Mouse (Mus musculus): Measurements from ENCODE around the gene Mtif3. TPM values are rescaled to one million over a fixed set of nuclear protein-coding genes. Genes with fewer than 3 reads are reported as not detected.

Gene Mtif3
- polyA plus RNA-seq, 2 experiments = 6.1 to 13.7 TPM

DNA sequence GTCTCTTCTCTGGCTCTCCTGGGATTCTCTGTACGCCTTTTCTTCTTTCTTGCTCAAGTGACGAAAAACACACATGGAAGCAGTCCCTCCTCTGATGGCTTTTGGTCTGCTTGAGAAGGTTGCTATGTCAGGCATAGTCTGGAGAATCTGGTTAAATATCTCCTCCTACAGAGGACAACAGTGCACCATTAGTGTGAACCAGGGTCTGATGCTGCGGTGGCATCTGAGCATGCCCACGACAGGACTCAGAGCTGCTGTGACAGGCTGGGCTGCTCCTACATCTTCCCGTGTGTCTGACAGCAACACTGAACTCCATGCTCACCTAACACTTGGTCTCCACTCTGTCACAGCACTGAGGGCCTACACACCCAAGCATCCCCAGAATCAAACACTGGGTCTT, 7.9 kb downstream of the Mtif3 start:
- no peak overlapping the region for H3K4me3 ChIP-seq (ENCODE audit: insufficient read depth in 1 of 2, low read depth in 2 of 2, low read length in 2 of 2)
- no peak for ATAC-seq (ENCODE audit: insufficient read depth)
- no peak for TF ChIP-seq EP300 (IDR thresholded peaks at IDR 0.05; ENCODE audit: low read depth)
- TF ChIP-seq CTCF (IDR thresholded peaks at IDR 0.05; ENCODE audit: low read depth) = no peak
- H3K9me3 ChIP-seq (ENCODE audit: control insufficient read depth, low read length) = no peaks in the 10 kb centered on the region
- H3K27me3 ChIP-seq (ENCODE audit: control insufficient read depth, insufficient read depth, low read length) = no peaks in the 10 kb centered on the region
- no peak overlapping the region for H3K9ac ChIP-seq (replicated peaks)
- DNase-seq (ENCODE audit: low read depth in 3 of 3, low spot score in 3 of 3) = no peak
- H3K4me2 ChIP-seq (ENCODE audit: low read depth) = no peak overlapping the region
- WGBS (ENCODE audit: insufficient replicate concordance) = 80% methylated on average over 5 of the region's 5 CpGs
- H3K36me3 ChIP-seq (replicated peaks; ENCODE audit: control insufficient read depth, insufficient read depth, low read depth) = peaks cover 35% of the 10 kb centered on the region
- no peak overlapping the region for H3K27ac ChIP-seq
- H3K4me1 ChIP-seq (replicated peaks; ENCODE audit: control insufficient read depth in 2 of 2, insufficient read depth in 2 of 2, low read length in 1 of 2) = no peaks in the 10 kb centered on the region

GRCm38 (mm10) chr5:146954576-146954975, 9.0 kb downstream of the Mtif3 start:
- no peak overlapping the region for H3K4me2 ChIP-seq (ENCODE audit: low read depth)
- H3K4me1 ChIP-seq (replicated peaks; ENCODE audit: control insufficient read depth in 2 of 2, insufficient read depth in 2 of 2, low read length in 1 of 2) = peaks cover 2 to 6% of the 10 kb centered on the region in 2 experiments
- ATAC-seq (ENCODE audit: insufficient read depth) = no peak
- no peak overlapping the region for H3K9ac ChIP-seq (replicated peaks)
- no peaks in the 10 kb centered on the region for H3K27me3 ChIP-seq (ENCODE audit: control insufficient read depth, insufficient read depth, low read length)
- H3K9me3 ChIP-seq (ENCODE audit: control insufficient read depth, low read length) = no peaks in the 10 kb centered on the region
- TF ChIP-seq CTCF (IDR thresholded peaks at IDR 0.05; ENCODE audit: low read depth) = no peak
- no peak for TF ChIP-seq EP300 (IDR thresholded peaks at IDR 0.05; ENCODE audit: low read depth)
- no peak overlapping the region for H3K27ac ChIP-seq
- no peak overlapping the region for H3K4me3 ChIP-seq (ENCODE audit: insufficient read depth in 1 of 2, low read depth in 2 of 2, low read length in 2 of 2)
- H3K36me3 ChIP-seq (replicated peaks; ENCODE audit: control insufficient read depth, insufficient read depth, low read depth) = peaks cover 37% of the 10 kb centered on the region
- no peak for DNase-seq (ENCODE audit: low read depth in 3 of 3, low spot score in 3 of 3)
- WGBS (ENCODE audit: insufficient replicate concordance) = 78% methylated on average over 7 of the region's 7 CpGs

DNA sequence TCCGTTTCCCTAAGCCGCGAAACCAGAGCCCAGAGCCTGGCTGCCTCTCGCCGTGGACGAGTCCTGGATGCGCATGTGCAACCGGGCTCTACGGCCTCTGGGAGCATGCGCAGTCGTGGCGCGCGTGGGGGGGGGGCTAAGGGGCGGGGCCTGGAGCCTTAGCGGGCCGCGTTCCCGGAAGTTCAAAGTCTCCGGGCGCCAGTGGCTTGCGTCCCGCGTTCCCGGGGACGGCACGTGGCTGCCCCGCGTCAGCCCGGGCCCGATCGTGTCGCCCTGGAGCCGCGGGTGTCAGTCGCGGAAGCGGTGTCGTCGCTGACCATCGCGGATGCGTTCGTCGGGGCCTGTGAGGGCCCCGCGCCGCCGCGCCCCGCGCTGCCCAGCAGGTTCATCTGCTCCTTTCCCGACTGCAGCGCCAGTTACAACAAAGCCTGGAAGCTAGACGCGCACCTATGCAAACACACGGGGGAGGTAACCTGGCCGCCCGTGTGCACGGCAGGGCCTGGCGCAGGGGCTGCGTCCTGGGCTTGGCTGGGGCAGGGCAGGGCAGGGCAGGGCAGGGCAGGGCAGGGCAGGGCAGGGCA, 15.0 kb downstream of the Mtif3 start, which contains the start of gene Gtf3a:
TSS of gene Gtf3a (plus strand) at position 150 of the 581 bp plus-strand sequence.
- Histone ChIP-seq H3K4me3 (ENCODE audit: insufficient read depth in 1 of 2, low read depth in 2 of 2, low read length in 2 of 2) (peak within 1 kb of the TSS; percentile 73 to 89), H3K36me3 (replicated peaks; ENCODE audit: control insufficient read depth, insufficient read depth, low read depth) (peaks cover 17% of the 10 kb centered on the region), H3K4me2 (ENCODE audit: low read depth) (peak within 1 kb of the TSS; percentile 84), H3K27ac (peak within 1 kb of the TSS; percentile 59), H3K4me1 (replicated peaks; ENCODE audit: control insufficient read depth in 2 of 2, insufficient read depth in 2 of 2, low read length in 1 of 2) (peaks cover 13 to 18% of the 10 kb centered on the region in 2 experiments), H3K9ac (replicated peaks) (peak within 1 kb of the TSS; percentile 76), H3K27me3 (ENCODE audit: control insufficient read depth, insufficient read depth, low read length) (no peaks in the 10 kb centered on the region), H3K9me3 (ENCODE audit: control insufficient read depth, low read length) (no peaks in the 10 kb centered on the region)
- ATAC-seq (ENCODE audit: insufficient read depth) = peak; percentile 92
- TF ChIP-seq CTCF (IDR thresholded peaks at IDR 0.05; ENCODE audit: low read depth) = no peak
- TF ChIP-seq EP300 (IDR thresholded peaks at IDR 0.05; ENCODE audit: low read depth) = no peak
- WGBS (ENCODE audit: insufficient replicate concordance) = under 1% methylated on average over 62 of the region's 62 CpGs
- DNase-seq (ENCODE audit: low read depth in 3 of 3, low spot score in 3 of 3) = peak; percentile 73 to 81 (median 75)

DNA sequence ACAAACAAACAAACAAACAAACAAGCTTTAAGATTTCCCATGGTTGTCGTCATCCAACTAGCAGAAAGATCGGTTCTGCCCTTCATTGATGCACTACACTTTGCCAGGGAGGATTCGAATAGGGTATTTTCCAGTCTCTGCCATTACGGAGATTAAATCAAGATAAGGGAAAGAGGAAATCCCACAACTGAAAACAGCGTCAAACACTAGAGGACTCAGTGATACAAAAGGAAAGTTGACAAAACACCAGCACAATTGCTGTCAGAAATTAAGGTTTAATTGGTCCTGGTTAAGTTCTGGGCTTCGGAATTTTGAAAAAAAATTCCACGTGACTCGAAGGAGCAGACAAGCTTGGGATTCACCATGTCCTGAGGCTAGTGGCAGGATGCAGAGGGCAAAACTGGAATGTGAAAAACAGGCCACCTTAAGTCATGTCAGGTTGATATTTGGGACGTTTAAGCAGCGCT, 15.5 kb downstream of the Mtif3 start:
- no peak for DNase-seq (ENCODE audit: low read depth in 3 of 3, low spot score in 3 of 3)
- no peak for TF ChIP-seq CTCF (IDR thresholded peaks at IDR 0.05; ENCODE audit: low read depth)
- TF ChIP-seq EP300 (IDR thresholded peaks at IDR 0.05; ENCODE audit: low read depth) = no peak

DNA sequence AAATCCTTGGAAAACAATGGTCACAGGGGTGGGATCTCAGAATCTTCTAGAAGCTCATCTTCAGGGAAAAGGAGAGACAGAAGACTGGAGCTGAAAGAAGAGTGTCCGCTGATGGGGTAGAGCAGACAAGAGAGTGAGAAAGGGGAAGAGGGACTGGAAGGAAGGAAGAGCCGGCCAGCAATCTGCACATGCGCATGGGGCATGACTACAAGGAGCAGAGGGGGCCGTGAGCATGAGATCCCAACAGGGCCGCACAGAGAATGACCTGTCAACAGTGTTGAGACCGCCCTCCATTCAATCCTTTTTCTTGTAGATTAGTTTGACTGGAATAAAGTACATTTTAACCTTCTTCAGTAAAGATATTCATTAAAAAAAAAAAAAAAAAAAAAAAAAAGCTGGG, 16.1 kb downstream of the Mtif3 start:
- Histone ChIP-seq H3K4me2 (ENCODE audit: low read depth) (peak overlapping the region; percentile 84), H3K9me3 (ENCODE audit: control insufficient read depth, low read length) (no peaks in the 10 kb centered on the region), H3K4me1 (replicated peaks; ENCODE audit: control insufficient read depth in 2 of 2, insufficient read depth in 2 of 2, low read length in 1 of 2) (peaks cover 13 to 18% of the 10 kb centered on the region in 2 experiments), H3K27ac (no peak overlapping the region), H3K36me3 (replicated peaks; ENCODE audit: control insufficient read depth, insufficient read depth, low read depth) (peaks cover 9% of the 10 kb centered on the region), H3K9ac (replicated peaks) (no peak overlapping the region), H3K27me3 (ENCODE audit: control insufficient read depth, insufficient read depth, low read length) (no peaks in the 10 kb centered on the region), H3K4me3 (ENCODE audit: insufficient read depth in 1 of 2, low read depth in 2 of 2, low read length in 2 of 2) (no peak overlapping the region)
- TF ChIP-seq CTCF (IDR thresholded peaks at IDR 0.05; ENCODE audit: low read depth) (no peak), EP300 (IDR thresholded peaks at IDR 0.05; ENCODE audit: low read depth) (no peak)
- DNase-seq (ENCODE audit: low read depth in 3 of 3, low spot score in 3 of 3) (no peak), ATAC-seq (ENCODE audit: insufficient read depth) (no peak)
- WGBS (ENCODE audit: insufficient replicate concordance) = 40% methylated on average over 6 of the region's 6 CpGs

More for the DNA sequence above, 15.5 kb downstream of the Mtif3 start:
- H3K4me2 ChIP-seq (ENCODE audit: low read depth) = peak overlapping the region; percentile 84
- peak overlapping the region; percentile 76 for H3K9ac ChIP-seq (replicated peaks)
- H3K4me3 ChIP-seq (ENCODE audit: insufficient read depth in 1 of 2, low read depth in 2 of 2, low read length in 2 of 2) = peak overlapping the region; percentile 72 to 73
- WGBS (ENCODE audit: insufficient replicate concordance) = 7% methylated on average over 10 of the region's 10 CpGs
- H3K4me1 ChIP-seq (replicated peaks; ENCODE audit: control insufficient read depth in 2 of 2, insufficient read depth in 2 of 2, low read length in 1 of 2) = peaks cover 13 to 18% of the 10 kb centered on the region in 2 experiments
- ATAC-seq (ENCODE audit: insufficient read depth) = no peak
- H3K9me3 ChIP-seq (ENCODE audit: control insufficient read depth, low read length) = no peaks in the 10 kb centered on the region
- peak overlapping the region; percentile 59 for H3K27ac ChIP-seq
- peaks cover 13% of the 10 kb centered on the region for H3K36me3 ChIP-seq (replicated peaks; ENCODE audit: control insufficient read depth, insufficient read depth, low read depth)
- H3K27me3 ChIP-seq (ENCODE audit: control insufficient read depth, insufficient read depth, low read length) = no peaks in the 10 kb centered on the region
